Mouse (Mus musculus) G1E (cell line): Measurements from ENCODE around the gene Sox12.

Experiments used
- CTCF ChIP-seq: IDR thresholded peaks from 2 replicates; pipeline ENCODE4 v1.5.1; 2012; ENCODE audit warnings: low read depth, low read length, inconsistent platforms, mixed read lengths
- GATA1 ChIP-seq: IDR thresholded peaks from 2 replicates; pipeline ENCODE4 v1.6.1; 2012; ENCODE audit warnings: borderline replicate concordance, low read length, inconsistent platforms, mixed read lengths

- TF ChIP-seq CTCF: no peak
- no peak for TF ChIP-seq GATA1
These were observed 53.5 kb downstream of the Sox12 start for GRCm38 (mm10) chr2:152344361-152344760.
